Mouse (Mus musculus) hindbrain, embryonic 12.5 days (tissue): ENCODE data around the gene Cend1. TPM values are rescaled to one million over a fixed set of nuclear protein-coding genes. Genes with fewer than 3 reads are reported as not detected.
A peak's percentile ranks its signal among the peaks of the same experiment; 100 is the strongest.

ENCODE experiments used
- ATAC-seq: fragments of 200-750 bp; cut with Nextera tagmentation; 2 replicates; pipeline ENCODE4 v1.8.0; 2017; ENCODE audit warnings: moderate TSS enrichment; ENCODE audit not compliant: low FRiP score
- H3K27ac ChIP-seq: fragments of 300-500 bp; sonication (generic); 2 replicates; pipeline ENCODE4 v1.5.1; 2016; ENCODE audit warnings: mild to moderate bottlenecking
- H3K27me3 ChIP-seq: fragments of 300-500 bp; sonication (generic); 2 replicates; pipeline ENCODE4 v1.6.1; 2016; ENCODE audit warnings: mild to moderate bottlenecking
- H3K36me3 ChIP-seq: fragments of 300-500 bp; sonication (generic); 2 replicates; pipeline ENCODE4 v1.6.1; 2016; ENCODE audit warnings: mild to moderate bottlenecking
- H3K4me1 ChIP-seq: fragments of 300-500 bp; sonication (generic); 2 replicates; pipeline ENCODE4 v1.6.1; 2016
- H3K4me2 ChIP-seq: fragments of 300-500 bp; sonication (generic); replicated peaks from 2 replicates; pipeline ENCODE4 v1.6.1; 2016; ENCODE audit warnings: mild to moderate bottlenecking
- H3K4me3 ChIP-seq: fragments of 300-500 bp; sonication (generic); 2 replicates; pipeline ENCODE4 v1.5.1; 2016; ENCODE audit warnings: mild to moderate bottlenecking
- H3K9ac ChIP-seq: fragments of 300-500 bp; sonication (generic); 2 replicates; pipeline ENCODE4 v1.6.1; 2016; ENCODE audit warnings: mild to moderate bottlenecking, moderate library complexity
- H3K9me3 ChIP-seq: fragments of 300-500 bp; sonication (generic); replicated peaks from 2 replicates; pipeline ENCODE4 v1.6.1; 2016; ENCODE audit warnings: mild to moderate bottlenecking
- WGBS: fragments of 180-500 bp; shearing (Covaris S2); methylation state at CpG from one replicate; pipeline ENCODE4 v1.1.7; 2016; 5-methylcytosine and 5-hydroxymethylcytosine counted together
- polyA plus RNA-seq: library from polyadenylated mRNA; unstranded; fragments of >200 nt; fragmentation: Nextera tagmentation; extraction: Ambion mirVana; gene quantifications from 2 replicates; pipeline ENCODE4 v1.2.1, GENCODE M21; 2016

Cend1 gene
- polyA plus RNA-seq, 1 experiment from 2014 or later: 27.9 TPM

DNA sequence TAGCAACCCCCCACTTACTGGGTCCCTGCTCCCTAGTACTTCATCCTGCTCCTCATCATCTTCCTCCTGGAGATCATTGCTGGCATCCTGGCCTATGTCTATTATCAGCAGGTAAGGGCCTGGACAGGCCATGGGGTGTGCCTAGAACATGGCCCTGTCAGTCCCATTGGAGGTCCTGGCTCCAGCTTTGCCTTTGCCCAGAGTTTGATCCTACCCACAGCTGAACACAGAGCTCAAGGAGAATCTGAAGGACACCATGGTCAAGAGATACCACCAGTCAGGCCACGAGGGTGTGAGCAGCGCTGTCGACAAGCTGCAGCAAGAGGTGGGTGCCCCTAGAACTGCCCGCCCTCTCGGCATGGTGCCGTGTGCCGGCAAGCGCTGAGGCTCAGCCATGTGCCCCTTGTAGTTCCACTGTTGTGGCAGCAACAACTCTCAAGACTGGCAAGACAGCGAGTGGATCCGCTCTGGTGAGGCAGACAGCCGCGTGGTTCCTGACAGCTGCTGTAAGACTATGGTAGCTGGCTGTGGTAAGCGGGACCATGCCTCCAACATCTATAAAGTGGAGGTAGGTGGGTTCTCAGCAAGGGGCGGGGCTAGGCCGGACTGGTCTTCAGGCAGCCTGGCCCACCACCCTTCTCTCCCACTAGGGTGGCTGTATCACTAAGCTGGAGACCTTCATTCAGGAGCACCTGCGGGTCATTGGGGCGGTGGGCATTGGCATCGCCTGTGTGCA is 40.8 kb upstream of the Cend1 start:
- Histone ChIP-seq H3K4me1 (peaks cover 54% of the 10 kb centered on the region), H3K27ac (peak overlapping the region; percentile 5; the same call in 1 of the 2 replicates), H3K27me3 (peaks cover 18% of the 10 kb centered on the region), H3K36me3 (peaks cover 34% of the 10 kb centered on the region), H3K9me3 (no peaks in the 10 kb centered on the region), H3K9ac (peak overlapping the region; percentile 77; the same call in 1 of the 2 replicates), H3K4me3 (no peak overlapping the region), H3K4me2 (peak overlapping the region; percentile 65)
- no peak for ATAC-seq
- 95% methylated on average over 18 of the region's 18 CpGs for WGBS

DNA sequence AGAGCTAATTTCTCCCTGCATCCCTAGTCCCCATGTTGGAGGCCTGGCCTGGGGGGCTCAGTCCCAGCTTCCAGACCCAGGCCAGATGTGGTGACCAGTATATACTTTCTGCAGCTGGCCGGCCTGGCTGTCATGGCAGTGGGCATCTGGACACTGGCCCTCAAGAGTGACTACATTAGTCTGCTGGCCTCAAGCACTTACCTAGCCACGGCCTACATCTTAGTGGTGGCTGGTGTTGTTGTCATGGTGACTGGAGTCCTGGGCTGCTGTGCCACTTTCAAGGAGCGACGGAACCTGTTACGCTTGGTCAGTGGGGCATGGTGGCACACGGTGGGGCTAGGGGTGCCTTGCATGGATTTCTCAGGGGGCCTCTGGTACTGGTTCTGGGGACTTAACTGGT is 40.1 kb upstream of the Cend1 start:
- 70% methylated on average over 6 of the region's 6 CpGs for WGBS
- peak overlapping the region; percentile 61 for H3K4me3 ChIP-seq
- peaks cover 56% of the 10 kb centered on the region for H3K4me1 ChIP-seq
- peaks cover 25% of the 10 kb centered on the region for H3K27me3 ChIP-seq
- peaks cover 34% of the 10 kb centered on the region for H3K36me3 ChIP-seq
- H3K9me3 ChIP-seq: no peaks in the 10 kb centered on the region
- peak overlapping the region; percentile 92 for H3K27ac ChIP-seq
- ATAC-seq: no peak
- H3K9ac ChIP-seq: peak overlapping the region; percentile 77
- H3K4me2 ChIP-seq: peak overlapping the region; percentile 65

DNA sequence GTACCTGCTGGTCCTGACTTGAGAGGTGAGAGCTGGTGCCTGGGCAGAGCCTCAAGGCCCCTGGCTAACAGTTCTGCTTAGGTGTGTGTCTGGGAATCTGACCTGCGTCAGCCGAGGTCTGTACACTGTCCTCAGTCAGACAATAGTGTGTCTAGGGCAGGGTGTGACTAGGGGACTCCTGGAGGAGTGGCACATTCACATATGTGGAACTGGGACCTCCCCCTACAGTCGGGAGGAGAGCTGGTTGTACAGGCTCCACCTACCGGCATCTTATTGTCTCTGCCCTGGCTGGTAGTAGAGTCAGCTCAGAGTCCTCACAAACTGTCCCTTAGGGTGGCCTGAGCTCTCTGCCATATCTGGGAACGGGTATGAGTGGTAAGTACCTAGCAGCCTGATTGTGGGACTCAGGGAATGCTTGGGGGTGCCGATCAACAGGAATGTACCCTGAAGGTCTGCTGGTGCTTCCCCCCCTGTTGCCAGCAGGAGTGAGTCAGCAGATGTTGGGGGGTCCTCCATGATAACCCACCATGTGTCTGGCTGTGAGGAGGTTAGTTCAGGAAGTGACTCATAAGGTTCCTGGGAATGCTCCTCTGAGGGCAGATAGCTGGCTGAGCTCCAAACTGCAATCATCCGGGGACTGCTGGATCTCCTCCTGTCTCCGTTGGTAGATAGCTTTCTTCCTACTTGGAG is 39.4 kb upstream of the Cend1 start:
- H3K4me2 ChIP-seq: peak overlapping the region; percentile 65
- WGBS: 20% methylated on average over 8 of the region's 8 CpGs
- ATAC-seq: peak; percentile 85
- H3K27ac ChIP-seq: peak overlapping the region; percentile 92
- peaks cover 49% of the 10 kb centered on the region for H3K4me1 ChIP-seq
- H3K4me3 ChIP-seq: peak overlapping the region; percentile 61
- H3K9me3 ChIP-seq: no peaks in the 10 kb centered on the region
- peak overlapping the region; percentile 77 for H3K9ac ChIP-seq
- peaks cover 32% of the 10 kb centered on the region for H3K27me3 ChIP-seq
- H3K36me3 ChIP-seq: peaks cover 34% of the 10 kb centered on the region

DNA sequence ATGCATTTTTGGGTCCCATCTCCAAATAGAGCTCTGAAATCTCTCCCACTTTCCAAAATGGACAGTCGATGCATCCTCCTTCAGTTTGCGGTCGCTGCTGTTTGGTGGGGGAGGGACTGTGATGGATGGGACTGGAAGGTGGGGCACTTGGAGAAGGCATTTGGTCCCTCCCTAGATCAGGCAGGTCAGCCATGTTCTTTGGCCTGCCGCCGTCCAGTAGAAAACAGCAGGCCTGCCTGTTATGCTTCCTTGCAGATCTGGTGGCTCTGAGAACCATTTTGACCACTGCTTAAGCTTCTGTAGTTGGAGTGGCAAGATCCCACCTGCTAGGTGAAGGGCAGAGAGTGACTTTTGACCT is 38.9 kb upstream of the Cend1 start:
- Histone ChIP-seq H3K4me3 (peak overlapping the region; percentile 61), H3K36me3 (peaks cover 34% of the 10 kb centered on the region), H3K27me3 (peaks cover 37% of the 10 kb centered on the region), H3K9me3 (no peaks in the 10 kb centered on the region), H3K4me1 (peaks cover 45% of the 10 kb centered on the region), H3K9ac (peak overlapping the region; percentile 77), H3K27ac (peak overlapping the region; percentile 92), H3K4me2 (peak overlapping the region; percentile 65)
- WGBS: 19% methylated on average over 5 of the region's 5 CpGs
- peak; percentile 38 for ATAC-seq

DNA sequence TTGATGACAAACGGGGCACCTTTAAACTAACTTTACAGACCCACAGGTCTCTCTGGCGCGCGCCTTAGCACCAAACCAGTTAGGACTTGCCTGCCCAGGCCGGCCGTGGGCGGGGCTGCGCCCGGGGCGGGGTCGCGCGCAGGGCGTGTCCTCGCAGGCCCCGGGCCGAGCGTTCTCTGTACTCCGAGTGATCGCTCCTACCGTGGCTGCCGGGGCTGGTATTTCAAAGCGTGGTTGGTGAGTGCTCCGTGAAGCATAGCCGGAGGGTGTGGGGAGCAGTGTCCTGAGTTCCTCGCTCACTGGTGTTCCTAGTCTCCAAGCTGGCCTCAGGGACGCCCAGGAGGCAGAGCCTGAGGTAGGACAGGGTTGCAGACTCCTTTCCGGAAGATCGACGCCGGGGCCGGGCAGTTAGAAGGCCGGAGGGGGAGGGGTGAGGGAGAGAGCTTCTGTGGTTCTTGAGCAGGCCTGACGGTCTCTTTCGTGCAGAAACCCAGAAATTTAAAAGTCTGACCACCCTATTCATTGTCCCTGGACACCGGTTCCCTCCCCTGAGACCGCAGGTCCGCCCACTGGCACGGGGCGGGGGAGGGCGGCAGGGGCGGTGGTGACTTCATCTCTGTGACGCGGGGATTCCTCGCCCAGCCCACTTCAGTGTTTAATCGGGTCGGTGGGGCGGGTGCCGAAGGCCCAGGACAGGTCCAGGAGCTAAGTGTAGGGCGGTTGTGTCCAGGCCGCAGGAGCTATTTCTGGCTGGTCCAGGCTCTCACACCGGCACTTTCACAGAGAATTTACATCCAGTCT is 38.1 kb upstream of the Cend1 start, which contains the start of gene Cd151:
TSS of gene Cd151 (plus strand) at position 163 of the 801 bp plus-strand sequence.
- peak within 1 kb of the TSS; percentile 61 for H3K4me3 ChIP-seq
- peak within 1 kb of the TSS; percentile 92 for H3K27ac ChIP-seq
- H3K27me3 ChIP-seq: peaks cover 45% of the 10 kb centered on the region
- WGBS: under 1% methylated on average over 52 of the region's 52 CpGs
- ATAC-seq: peak; percentile 59
- H3K4me2 ChIP-seq: peak within 1 kb of the TSS; percentile 65
- H3K9me3 ChIP-seq: no peaks in the 10 kb centered on the region
- H3K36me3 ChIP-seq: peaks cover 29% of the 10 kb centered on the region
- H3K4me1 ChIP-seq: peaks cover 45% of the 10 kb centered on the region
- H3K9ac ChIP-seq: peak within 1 kb of the TSS; percentile 77

DNA sequence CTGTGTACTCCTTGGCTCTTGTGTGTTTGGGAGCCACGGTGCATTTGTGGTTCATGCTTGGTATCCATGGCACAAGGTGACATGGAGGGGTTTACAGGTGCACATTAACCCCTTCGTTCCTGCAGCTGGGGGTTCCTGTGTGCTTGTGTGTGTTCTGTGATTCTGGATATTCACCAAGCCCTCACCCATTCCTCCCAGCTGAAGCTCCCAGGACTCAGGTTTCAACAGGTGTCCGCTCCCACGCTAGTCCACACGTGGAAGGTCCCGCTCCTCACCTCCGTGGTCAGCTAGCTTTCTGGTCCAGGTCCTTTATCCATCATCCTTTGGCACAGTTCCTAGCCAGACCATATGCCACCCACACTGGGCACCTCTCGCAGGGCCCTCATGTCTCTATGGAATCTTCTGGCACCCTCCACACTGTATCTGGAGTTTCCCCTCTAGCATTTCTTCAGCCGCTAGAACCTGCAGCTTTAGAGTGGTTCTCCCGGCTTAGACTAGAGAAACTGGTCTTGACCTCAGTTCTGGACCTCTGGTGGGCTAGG is 37.4 kb upstream of the Cend1 start:
- Histone ChIP-seq H3K4me1 (peaks cover 52% of the 10 kb centered on the region), H3K4me3 (peak overlapping the region; percentile 61), H3K4me2 (peak overlapping the region; percentile 65), H3K27me3 (peaks cover 52% of the 10 kb centered on the region), H3K9ac (peak overlapping the region; percentile 77), H3K36me3 (peaks cover 23% of the 10 kb centered on the region), H3K27ac (peak overlapping the region; percentile 92; the same call in 1 of the 2 replicates), H3K9me3 (no peaks in the 10 kb centered on the region)
- 65% methylated on average over 10 of the region's 10 CpGs for WGBS
- ATAC-seq: no peak

DNA sequence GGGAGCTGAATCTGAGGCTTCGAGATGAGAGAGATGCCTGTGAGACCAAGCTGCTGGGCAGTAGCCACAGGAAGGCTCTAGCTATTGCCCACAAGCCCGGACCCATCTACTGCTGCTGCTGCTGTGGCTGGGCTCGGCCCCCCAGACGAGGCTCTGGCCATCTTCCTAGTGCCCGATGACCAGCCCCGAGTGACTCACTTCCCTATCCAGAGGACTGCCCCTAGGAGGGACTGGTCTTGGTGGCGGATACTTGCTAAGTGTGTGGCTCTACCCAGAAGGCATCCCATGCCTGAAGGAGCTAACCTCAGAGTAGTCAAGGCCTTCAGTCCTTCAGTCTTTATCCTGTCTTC is 36.7 kb upstream of the Cend1 start:
- Histone ChIP-seq H3K9ac (no peak overlapping the region), H3K4me3 (no peak overlapping the region), H3K4me1 (peaks cover 55% of the 10 kb centered on the region), H3K27me3 (peaks cover 59% of the 10 kb centered on the region), H3K36me3 (peaks cover 17% of the 10 kb centered on the region), H3K27ac (no peak overlapping the region), H3K4me2 (no peak overlapping the region; the same call in 1 of the 2 replicates), H3K9me3 (no peaks in the 10 kb centered on the region)
- no peak for ATAC-seq
- WGBS: 74% methylated on average over 7 of the region's 7 CpGs

DNA sequence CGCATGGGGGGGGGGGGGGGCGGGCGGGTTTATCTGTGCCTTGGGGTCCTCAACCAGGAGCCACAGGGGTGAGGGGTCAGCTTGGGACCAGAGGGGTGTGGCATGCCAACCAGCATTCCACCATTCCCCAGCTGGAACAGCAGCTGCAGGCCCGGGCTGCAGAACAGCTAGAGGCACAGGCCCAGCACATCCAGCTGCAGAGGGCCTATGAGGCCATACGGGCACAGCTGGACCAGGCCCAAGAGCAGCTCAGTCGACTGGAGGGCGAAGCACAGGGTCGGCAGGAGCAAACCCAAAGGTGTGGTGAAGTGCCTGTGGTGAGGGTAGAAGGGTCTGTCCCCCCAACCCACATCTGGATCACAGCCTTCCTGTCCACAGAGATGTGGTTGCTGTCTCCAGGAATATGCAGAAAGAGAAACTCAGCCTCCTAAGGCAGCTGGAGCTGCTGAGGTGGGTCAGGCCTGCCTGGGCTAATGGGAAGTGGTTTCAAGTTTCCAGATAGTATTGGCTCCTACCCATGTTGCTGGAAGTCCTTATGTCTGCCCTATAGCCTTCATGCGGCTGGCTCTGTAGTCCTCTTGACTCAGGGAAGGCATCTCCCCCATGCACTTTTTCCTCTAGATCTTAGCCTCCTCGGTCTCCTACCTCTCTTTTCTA is 36.2 kb upstream of the Cend1 start:
- peak overlapping the region; percentile 40; the same call in 1 of the 2 replicates for H3K4me2 ChIP-seq
- H3K27me3 ChIP-seq: peaks cover 64% of the 10 kb centered on the region
- peaks cover 55% of the 10 kb centered on the region for H3K4me1 ChIP-seq
- no peak overlapping the region for H3K9ac ChIP-seq
- 43% methylated on average over 8 of the region's 10 CpGs for WGBS
- no peak overlapping the region for H3K27ac ChIP-seq
- no peak overlapping the region for H3K4me3 ChIP-seq
- no peak for ATAC-seq
- H3K36me3 ChIP-seq: peaks cover 12% of the 10 kb centered on the region
- no peaks in the 10 kb centered on the region for H3K9me3 ChIP-seq

DNA sequence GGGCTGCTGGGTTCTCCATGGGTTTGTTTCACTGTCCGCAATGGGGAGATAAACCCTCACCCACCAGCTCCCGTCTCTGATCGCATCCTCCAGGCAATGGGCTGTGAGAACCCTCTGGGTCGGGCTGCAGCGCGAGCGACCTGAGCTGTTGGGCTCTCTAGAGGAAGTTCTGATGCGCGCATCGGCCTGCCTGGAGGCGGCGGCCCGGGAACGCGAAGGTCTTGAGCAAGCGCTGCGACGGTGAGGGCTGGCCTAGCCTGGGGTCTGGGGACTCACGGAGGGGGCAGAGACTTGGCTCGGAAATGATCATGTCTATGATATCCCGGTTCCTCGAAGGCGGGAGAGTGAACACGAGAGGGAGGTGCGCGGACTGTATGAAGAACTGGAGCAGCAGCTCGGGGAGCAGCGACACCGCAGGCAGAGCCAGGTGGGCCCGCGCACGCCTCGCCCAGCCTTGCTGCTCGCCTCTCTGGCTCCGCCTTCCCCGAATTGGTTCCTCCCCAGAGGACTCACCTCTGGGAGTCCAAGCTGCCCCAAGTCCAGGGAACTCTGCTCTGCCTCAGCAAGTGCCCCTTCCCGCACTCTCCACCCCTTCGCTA is 35.4 kb upstream of the Cend1 start:
- WGBS: 2% methylated on average over 38 of the region's 38 CpGs

DNA sequence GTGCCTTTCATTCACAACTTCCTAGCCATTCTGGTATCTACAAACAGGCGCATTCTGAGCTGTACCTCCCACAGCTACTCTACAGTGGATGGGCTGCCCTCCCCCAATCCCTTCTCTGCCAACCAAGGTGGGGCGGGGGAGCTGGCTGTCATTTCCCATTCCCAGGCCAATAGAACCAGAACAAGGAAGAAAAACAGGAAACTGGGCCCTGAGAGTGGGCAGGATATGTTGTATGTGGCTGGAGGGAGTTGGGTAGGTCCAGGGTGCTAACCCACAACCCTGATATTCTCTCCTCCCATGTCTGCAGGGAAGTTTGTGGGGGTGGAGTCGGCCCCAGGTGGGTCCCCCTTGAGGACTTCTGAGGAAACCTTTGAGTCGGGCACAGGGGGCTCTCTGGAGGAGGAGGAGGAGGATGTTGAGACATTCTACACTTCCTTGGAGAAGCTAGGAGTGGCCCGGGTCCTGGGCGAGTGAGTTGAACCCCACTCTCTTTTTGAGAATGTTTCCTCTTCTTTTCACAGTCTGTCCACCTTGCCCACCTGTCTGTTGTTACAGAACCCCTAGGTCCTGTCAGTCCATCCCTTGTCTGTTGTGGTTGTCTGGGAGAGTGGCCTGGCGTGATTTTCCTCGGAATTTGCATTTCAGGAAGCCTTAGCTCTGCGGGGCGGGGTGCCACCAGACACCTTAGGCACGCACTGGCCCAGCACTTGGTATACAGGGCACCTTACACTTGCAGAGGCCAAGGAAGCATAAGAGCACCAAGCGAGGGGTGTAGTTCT is 34.7 kb upstream of the Cend1 start:
- Histone ChIP-seq H3K9me3 (no peaks in the 10 kb centered on the region), H3K4me3 (no peak overlapping the region), H3K27ac (no peak overlapping the region), H3K4me1 (peaks cover 40% of the 10 kb centered on the region), H3K27me3 (peaks cover 79% of the 10 kb centered on the region), H3K36me3 (no peaks in the 10 kb centered on the region; the same call in 1 of the 2 replicates), H3K9ac (peak overlapping the region; percentile 8; the same call in 1 of the 2 replicates), H3K4me2 (peak overlapping the region; percentile 40; the same call in 1 of the 2 replicates)
- no peak for ATAC-seq
- WGBS: 17% methylated on average over 12 of the region's 12 CpGs

More for the DNA sequence above, 35.4 kb upstream of the Cend1 start:
- peak overlapping the region; percentile 40 for H3K4me2 ChIP-seq
- peaks cover 47% of the 10 kb centered on the region for H3K4me1 ChIP-seq
- H3K4me3 ChIP-seq: peak overlapping the region; percentile 10
- no peak for ATAC-seq
- H3K27ac ChIP-seq: no peak overlapping the region
- H3K36me3 ChIP-seq: peaks cover 4% of the 10 kb centered on the region; the same call in 1 of the 2 replicates
- H3K27me3 ChIP-seq: peaks cover 72% of the 10 kb centered on the region
- H3K9me3 ChIP-seq: no peaks in the 10 kb centered on the region
- H3K9ac ChIP-seq: peak overlapping the region; percentile 9
